Mouse (Mus musculus) MN1 (cell line): ENCODE measurements at regions not wholly inside any gene's neighbourhood (a gene's known extent, or its start where the extent isn't known, plus 50 kb on each side); places are given as distances from the start of the nearest gene placed in this dataset.

Source experiments
- DNase-seq: peaks from one replicate; pipeline ENCODE4 v3.0.0-alpha.2; 2016; ENCODE audit warnings: low spot score

GRCm38 (mm10) chr15:62743879-62744278 lies 1101.1 kb downstream of the Gsdmc2 start:
- no peak for DNase-seq

DNA sequence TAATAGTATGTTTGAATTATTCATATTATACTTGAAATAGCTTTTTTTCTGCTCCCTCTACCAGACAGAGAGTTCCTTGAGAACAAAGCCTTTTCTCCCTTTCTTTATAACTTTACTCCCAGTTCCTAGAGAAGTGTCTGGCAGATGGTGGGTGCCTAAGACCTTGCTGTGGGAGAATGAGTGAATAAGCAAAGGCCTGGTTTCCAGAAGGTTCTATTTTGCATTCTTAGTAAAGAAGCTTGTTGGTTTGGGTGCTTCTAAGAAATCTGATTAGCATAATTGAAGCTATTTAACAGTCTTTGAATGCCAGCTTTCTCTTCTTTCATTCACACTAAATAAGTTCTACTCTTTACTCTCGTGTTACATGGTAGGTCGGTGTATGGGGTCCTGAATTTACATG lies 1104.2 kb downstream of the Gsdmc2 start:
- DNase-seq, result no peak

GRCm38 (mm10) chr15:62735334-62735733 lies 1109.6 kb downstream of the Gsdmc2 start:
- no peak for DNase-seq

DNA sequence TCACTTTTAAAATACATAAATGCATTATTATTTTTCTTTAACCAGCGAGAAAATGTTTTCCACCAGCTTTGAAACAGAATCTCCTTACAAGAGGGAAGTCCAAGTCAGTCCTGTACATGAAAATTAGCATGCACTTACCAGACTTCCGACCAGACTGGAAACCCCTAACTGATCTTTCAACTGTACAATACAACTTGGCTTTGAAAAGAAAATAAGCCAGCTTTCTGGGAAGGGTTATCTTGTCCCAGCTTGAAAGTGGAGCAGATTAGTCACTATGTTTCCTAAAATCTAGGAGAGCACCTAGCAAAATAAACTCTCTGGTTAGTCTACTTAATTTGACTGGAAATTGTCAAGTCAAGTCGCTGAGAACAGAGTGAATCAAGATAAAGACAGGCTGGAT lies 1110.1 kb downstream of the Gsdmc2 start:
- no peak for DNase-seq

DNA sequence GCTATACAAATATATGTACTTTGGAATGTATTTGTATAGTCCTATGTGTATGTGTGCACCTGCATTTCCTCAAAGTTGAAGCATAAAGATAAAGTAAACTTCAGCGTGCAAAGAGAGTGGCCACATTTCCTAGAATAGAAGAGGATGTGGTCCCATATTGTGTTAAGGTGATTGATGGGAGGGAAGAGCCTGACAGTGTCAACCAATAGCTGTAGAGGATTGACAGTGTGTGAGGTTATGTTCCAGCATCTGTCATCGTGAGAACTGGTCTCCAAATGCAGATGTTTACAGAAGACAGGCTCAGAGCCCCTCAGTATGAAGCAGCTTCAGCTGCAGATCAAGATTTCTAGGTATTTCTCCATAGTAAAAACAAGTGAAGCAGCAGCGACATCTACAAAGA lies 1114.5 kb downstream of the Gsdmc2 start:
- no peak for DNase-seq

- no peak for DNase-seq
These were observed 1130.7 kb downstream of the Gsdmc2 start for GRCm38 (mm10) chr15:62714265-62714664.

- no peak for DNase-seq
These were observed 1132.3 kb downstream of the Gsdmc2 start for GRCm38 (mm10) chr15:62712543-62713131.

GRCm38 (mm10) chr15:62712060-62712542 lies 1132.9 kb downstream of the Gsdmc2 start:
- no peak for DNase-seq

DNA sequence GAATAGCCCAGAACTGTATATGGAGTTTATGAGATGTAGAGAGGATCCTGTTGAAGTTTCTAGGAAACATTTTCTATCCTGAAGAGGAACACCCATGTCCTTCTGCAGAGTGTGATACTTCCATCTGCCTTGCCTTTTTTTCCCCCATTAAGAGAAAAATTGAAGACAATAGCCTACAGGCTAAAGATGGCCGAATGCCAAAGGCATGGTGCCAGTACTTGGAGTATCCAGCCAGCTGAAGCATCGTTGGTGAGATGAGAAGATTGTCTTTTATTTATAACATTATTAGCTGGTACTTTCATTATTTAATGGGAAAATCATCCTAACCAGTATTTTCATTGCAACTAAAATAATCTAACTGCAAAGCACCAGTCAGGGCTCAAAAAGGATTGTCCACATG lies 1135.4 kb downstream of the Gsdmc2 start:
- DNase-seq, result peak; percentile 55

DNA sequence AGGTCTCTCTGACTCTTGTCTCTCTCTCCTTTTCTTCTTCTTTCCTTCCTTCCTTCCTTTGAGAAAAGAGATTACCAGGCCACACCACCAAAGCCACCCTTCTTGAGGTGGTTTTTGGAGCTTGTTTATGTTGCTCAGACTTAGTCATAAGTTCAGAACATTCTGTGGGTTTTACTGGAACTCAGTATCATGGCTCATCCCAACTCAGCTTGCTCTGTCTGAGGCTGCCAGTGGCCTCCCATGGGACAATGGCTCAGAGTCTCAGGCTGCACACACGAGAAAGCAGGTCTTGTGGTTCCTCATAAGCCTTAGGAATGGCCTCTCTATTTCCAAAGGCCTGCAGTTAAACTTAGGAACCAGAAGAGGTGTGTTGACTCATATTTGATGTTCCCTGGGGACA lies 1146.4 kb downstream of the Gsdmc2 start:
- DNase-seq, result no peak

DNA sequence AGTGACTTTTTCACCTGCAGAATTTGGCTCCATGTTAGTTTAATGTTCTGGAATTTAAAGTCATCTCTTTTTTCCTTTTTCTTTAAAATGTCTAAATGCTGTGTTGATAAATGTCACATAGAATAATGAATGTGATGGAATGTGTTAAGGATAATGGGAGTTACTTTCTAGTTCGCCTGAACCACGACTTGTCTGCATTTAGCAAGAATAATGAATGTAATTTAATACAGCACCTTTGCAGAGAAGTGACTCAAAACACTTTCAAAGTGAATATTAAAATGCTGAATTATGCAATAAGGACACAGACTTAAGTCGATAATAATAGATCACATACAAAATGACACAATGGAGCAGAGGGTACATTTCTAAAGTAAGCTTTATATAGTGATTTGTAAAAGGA lies 1150.2 kb downstream of the Gsdmc2 start:
- DNase-seq, result no peak

DNA sequence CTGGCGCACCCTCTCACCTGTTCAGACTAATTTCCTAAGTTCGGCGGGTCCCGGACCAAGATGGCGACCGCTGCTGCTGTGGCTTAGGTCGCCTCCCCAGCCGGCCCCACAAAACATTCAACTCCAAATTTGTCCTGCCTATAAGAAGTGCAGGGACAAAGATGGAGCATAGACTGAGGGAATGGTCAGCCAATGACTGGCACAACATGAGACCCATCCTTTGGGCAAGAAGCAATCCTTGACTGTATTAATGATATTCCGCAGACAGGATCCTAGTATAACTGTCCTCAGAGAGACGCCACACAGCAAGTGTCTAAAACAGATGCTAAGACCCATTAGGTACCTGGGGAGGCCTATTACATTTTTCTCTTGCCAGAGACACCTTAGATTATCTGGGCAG lies 1151.3 kb downstream of the Gsdmc2 start:
- DNase-seq, result no peak

DNA sequence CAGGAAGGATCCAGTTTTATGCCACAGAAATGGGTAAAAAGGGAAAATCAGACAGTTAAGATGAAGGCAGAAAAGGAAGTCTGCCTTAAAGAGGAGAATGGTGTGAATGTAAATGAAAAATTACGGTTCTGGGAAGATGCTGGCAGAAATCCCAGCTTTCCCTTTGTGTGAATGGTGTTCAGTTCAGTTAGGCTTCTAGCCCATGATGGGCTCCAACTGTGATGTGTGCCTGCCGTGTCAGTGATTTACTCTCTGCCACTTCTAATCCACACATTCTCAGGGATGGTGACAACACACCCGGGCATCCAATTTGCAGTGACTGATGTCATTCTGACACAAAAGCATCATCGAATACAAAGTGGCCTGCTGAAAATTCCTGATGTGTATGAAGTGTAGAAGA lies 1171.6 kb downstream of the Gsdmc2 start:
- peak; percentile 18 for DNase-seq

GRCm38 (mm10) chr15:62670026-62670425 lies 1175.0 kb downstream of the Gsdmc2 start:
- no peak for DNase-seq

DNA sequence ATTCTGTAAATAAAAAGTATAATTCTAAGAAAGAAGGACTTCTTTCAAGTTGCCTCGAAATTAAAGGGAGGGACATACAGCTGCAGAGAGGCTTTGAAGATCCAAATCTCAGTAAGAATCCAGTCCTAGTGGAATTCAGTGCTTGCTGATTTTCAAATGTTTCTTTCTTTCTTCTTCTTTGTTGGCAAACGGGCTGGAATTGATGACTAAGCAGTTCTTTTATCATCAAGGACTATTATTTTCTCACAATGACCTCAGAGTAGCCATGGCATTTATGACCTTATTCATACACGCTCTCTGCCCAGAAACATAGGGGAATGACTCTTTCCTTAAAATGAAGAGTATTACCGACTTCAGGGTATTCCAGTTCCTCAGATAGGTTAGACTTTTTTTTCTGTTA lies 1185.9 kb downstream of the Gsdmc2 start:
- DNase-seq, result no peak

DNA sequence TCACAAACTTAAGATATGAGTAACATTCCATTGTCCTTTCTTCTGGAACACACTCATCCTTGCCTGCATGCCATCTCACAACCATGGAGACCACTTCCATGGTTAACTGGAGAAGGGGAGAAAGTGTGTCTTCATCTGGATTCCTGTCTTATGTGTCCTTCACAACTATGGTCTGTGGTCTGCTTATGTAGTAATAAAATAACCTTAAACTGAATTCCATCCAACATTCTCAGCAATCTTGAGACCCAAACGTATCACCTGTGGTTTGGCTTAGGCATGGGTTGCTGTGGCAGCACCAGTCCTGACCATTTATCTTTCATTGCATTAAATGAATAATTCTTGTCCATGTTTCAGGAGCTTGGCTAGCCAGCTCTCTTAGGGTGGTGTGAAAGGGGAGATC lies 1186.3 kb downstream of the Gsdmc2 start:
- DNase-seq, result no peak

GRCm38 (mm10) chr15:62646476-62647168 lies 1198.4 kb downstream of the Gsdmc2 start:
- no peak for DNase-seq

DNA sequence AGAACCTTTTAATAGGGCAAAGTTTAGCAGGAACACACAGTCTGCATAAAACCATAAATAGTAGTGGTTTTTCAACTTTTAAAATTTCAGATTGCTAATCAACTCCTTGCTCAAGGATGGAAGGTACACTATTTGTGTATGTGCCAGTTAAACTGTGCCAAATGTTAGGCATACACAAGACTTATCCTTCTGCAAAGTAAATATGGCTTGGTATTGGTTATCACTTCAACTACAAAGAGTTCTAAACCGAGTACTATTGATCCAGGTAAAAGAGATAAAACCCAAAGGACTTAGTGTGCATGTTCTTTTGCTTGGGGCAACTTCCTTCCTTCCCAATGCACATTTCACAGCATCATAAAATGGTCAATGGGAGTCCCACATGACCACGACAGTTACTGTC lies 1200.2 kb downstream of the Gsdmc2 start:
- no peak for DNase-seq

DNA sequence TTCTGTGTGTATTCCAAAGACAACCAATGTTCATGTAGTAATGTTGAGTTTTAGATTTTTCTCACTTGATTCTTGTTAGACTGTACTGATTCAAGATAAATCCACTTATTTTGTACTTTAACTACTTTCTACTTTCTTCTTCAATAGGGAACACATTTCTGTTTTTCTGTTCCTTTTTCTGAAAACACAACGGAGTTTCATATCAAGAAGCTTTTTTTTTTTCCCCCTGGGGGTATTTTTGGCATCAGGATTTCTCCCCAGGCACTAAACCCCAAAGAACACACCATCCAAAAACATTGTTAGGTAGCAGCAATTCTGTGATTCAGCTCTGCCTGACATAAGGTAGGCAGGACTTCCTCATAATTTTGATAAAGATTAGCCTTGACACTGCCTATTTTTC lies 1200.7 kb downstream of the Gsdmc2 start:
- no peak for DNase-seq

GRCm38 (mm10) chr15:62641051-62641710 lies 1203.8 kb downstream of the Gsdmc2 start:
- DNase-seq, result no peak

DNA sequence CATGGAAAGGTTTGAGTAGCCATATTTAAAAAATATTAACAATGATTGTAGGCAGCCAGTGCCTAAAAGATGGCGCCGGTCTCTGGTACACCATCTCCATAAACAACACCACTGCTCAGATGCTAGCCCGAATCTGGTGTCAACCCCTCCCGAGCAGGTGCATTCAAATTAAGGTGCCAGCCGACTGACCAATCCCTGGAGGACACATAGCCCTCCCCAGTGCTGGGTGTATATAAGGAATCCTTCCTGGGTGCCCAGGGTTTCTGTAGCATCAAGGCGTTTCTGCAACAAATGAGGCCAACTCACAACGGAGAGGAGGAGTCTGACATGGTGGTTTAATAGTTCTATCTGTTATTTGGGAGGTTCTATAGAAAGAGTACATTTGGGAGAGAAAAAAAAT lies 1219.6 kb downstream of the Gsdmc2 start:
- DNase-seq, result no peak

GRCm38 (mm10) chr15:62616042-62616441 lies 1228.9 kb downstream of the Gsdmc2 start:
- no peak for DNase-seq

DNA sequence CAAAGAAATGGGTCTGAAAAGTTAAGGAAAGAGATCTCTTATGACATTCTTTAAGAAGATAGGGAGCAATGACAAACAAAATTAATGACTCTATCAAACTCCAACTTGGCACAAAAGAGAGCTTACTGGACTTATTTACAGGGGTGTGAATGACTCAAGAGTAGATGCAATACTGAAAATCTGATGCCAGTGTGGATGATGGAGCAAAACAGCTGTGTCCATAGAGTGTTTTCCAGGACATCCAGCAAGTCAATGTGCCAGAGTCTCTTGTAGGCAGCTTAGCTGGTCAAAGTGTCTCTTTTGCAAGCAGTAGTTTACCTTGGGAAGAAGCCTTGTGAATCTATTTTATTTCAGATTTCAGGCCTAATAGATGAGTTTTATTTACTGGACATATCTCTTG lies 1248.2 kb downstream of the Gsdmc2 start:
- no peak for DNase-seq
